Mouse (Mus musculus) spleen, adult 2 months (tissue): ENCODE data around the gene Gnat2.

Experiments
- CTCF ChIP-seq: fragments of 200-500 bp; IDR thresholded peaks from 2 replicates; pipeline ENCODE4 v1.5.1; 2011; ENCODE audit warnings: mild to moderate bottlenecking, inconsistent platforms; ENCODE audit not compliant: insufficient read depth, insufficient read length, insufficient replicate concordance; ENCODE audit errors: extremely low read depth
- POLR2A ChIP-seq: fragments of 200-500 bp; IDR thresholded peaks from 2 replicates; pipeline ENCODE4 v1.6.1; 2011; ENCODE audit warnings: low read depth, low read length, inconsistent platforms

GRCm38 (mm10) chr3:108076836-108077235, 15.8 kb upstream of the Gnat2 start:
- TF ChIP-seq CTCF (no peak), POLR2A (no peak)
